Mouse (Mus musculus) testis, adult 2 months (tissue): Measurements from ENCODE around the gene Hmgcs2. TPM values are rescaled to one million over a fixed set of nuclear protein-coding genes. Genes with fewer than 3 reads are reported as not detected.

Experiments used
- H3K27ac ChIP-seq: fragments of 200-500 bp; 2 replicates; pipeline ENCODE4 v1.5.1; 2012; ENCODE audit warnings: low read depth, low read length; ENCODE audit not compliant: control insufficient read depth, insufficient read depth
- H3K27me3 ChIP-seq: fragments of 200-500 bp; 2 replicates; pipeline ENCODE4 v1.6.1; 2012; ENCODE audit warnings: mild to moderate bottlenecking, low read length, moderate library complexity; ENCODE audit not compliant: control insufficient read depth, insufficient read depth
- H3K36me3 ChIP-seq: fragments of 200-500 bp; 2 replicates; pipeline ENCODE4 v1.6.1; 2012; ENCODE audit warnings: mild to moderate bottlenecking, low read length; ENCODE audit not compliant: control insufficient read depth, insufficient read depth
- H3K4me1 ChIP-seq: fragments of 200-500 bp; 2 replicates; pipeline ENCODE4 v1.6.1; 2012; ENCODE audit warnings: low read length; ENCODE audit not compliant: control insufficient read depth, insufficient read depth
- H3K4me3 ChIP-seq: fragments of 200-500 bp; 2 replicates; pipeline ENCODE4 v1.5.1; 2012; ENCODE audit warnings: low read depth, mild to moderate bottlenecking, low read length, moderate library complexity, mixed read lengths; ENCODE audit not compliant: control insufficient read depth
- CTCF ChIP-seq: fragments of 200-500 bp; IDR thresholded peaks from 2 replicates; pipeline ENCODE4 v1.5.1; 2012; ENCODE audit warnings: low read depth, mild to moderate bottlenecking, inconsistent platforms, low read length, moderate library complexity; ENCODE audit not compliant: control insufficient read depth, insufficient read depth, insufficient replicate concordance
- POLR2A ChIP-seq: fragments of 200-500 bp; IDR thresholded peaks from 2 replicates; pipeline ENCODE4 v1.6.1; 2012; ENCODE audit warnings: low read depth, mild to moderate bottlenecking, inconsistent platforms, low read length, moderate library complexity; ENCODE audit not compliant: control insufficient read depth
- polyA plus RNA-seq: library from polyadenylated mRNA; depleted of rRNA; stranded (reverse); fragments of >200 nt; gene quantifications from 2 replicates; pipeline ENCODE4 v1.2.3, GENCODE M21; 2012

Gene Hmgcs2
- polyA plus RNA-seq, 1 experiment: 59.5 TPM

- no peak for TF ChIP-seq POLR2A
- TF ChIP-seq CTCF: no peak
- Histone ChIP-seq H3K27me3 (no peaks in the 10 kb centered on the region), H3K4me1 (no peaks in the 10 kb centered on the region; the same call in 1 of the 2 replicates), H3K36me3 (no peaks in the 10 kb centered on the region), H3K27ac (no peak overlapping the region), H3K4me3 (no peak overlapping the region)
Measured at GRCm38 (mm10) chr3:98308606-98309005, 28.4 kb downstream of the Hmgcs2 start.

- Histone ChIP-seq H3K27ac (no peak overlapping the region), H3K4me1 (no peaks in the 10 kb centered on the region; the same call in 1 of the 2 replicates), H3K27me3 (no peaks in the 10 kb centered on the region), H3K36me3 (no peaks in the 10 kb centered on the region), H3K4me3 (no peak overlapping the region)
- TF ChIP-seq CTCF (no peak), POLR2A (no peak)
Measured at GRCm38 (mm10) chr3:98310456-98310855, 30.2 kb downstream of the Hmgcs2 start.

GRCm38 (mm10) chr3:98312867-98313266, 32.6 kb downstream of the Hmgcs2 start:
- Histone ChIP-seq H3K27ac (no peak overlapping the region), H3K4me3 (no peak overlapping the region), H3K4me1 (no peaks in the 10 kb centered on the region; the same call in 1 of the 2 replicates), H3K36me3 (no peaks in the 10 kb centered on the region), H3K27me3 (no peaks in the 10 kb centered on the region)
- peak; percentile 54; the same call in 1 of the 2 replicates for TF ChIP-seq CTCF
- TF ChIP-seq POLR2A: no peak

- Histone ChIP-seq H3K27ac (no peak overlapping the region), H3K4me1 (no peaks in the 10 kb centered on the region; the same call in 1 of the 2 replicates), H3K27me3 (no peaks in the 10 kb centered on the region), H3K4me3 (no peak overlapping the region), H3K36me3 (no peaks in the 10 kb centered on the region)
- no peak for TF ChIP-seq POLR2A
- TF ChIP-seq CTCF: no peak
Measured at GRCm38 (mm10) chr3:98313294-98314155, 33.3 kb downstream of the Hmgcs2 start.

- Histone ChIP-seq H3K36me3 (no peaks in the 10 kb centered on the region), H3K4me1 (peaks cover 2% of the 10 kb centered on the region), H3K27me3 (no peaks in the 10 kb centered on the region), H3K27ac (no peak overlapping the region), H3K4me3 (no peak overlapping the region)
- TF ChIP-seq POLR2A: no peak
- TF ChIP-seq CTCF: no peak
Measured at GRCm38 (mm10) chr3:98315181-98315580, 34.9 kb downstream of the Hmgcs2 start.

GRCm38 (mm10) chr3:98317143-98317542, 36.9 kb downstream of the Hmgcs2 start:
- Histone ChIP-seq H3K4me3 (no peak overlapping the region), H3K27ac (no peak overlapping the region), H3K27me3 (no peaks in the 10 kb centered on the region), H3K4me1 (peaks cover 5% of the 10 kb centered on the region), H3K36me3 (no peaks in the 10 kb centered on the region)
- TF ChIP-seq CTCF (no peak), POLR2A (no peak)

- no peaks in the 10 kb centered on the region for H3K36me3 ChIP-seq
- TF ChIP-seq POLR2A: no peak
- TF ChIP-seq CTCF: no peak
- H3K4me1 ChIP-seq: peaks cover 5% of the 10 kb centered on the region
- H3K4me3 ChIP-seq: no peak overlapping the region
- no peaks in the 10 kb centered on the region for H3K27me3 ChIP-seq
- H3K27ac ChIP-seq: no peak overlapping the region
Measured at GRCm38 (mm10) chr3:98319190-98319589, 39.0 kb downstream of the Hmgcs2 start.
